Mouse (Mus musculus): ENCODE data around the gene Dpp3. TPM values are rescaled to one million over a fixed set of nuclear protein-coding genes. Genes with fewer than 3 reads are reported as not detected.

Gene Dpp3
- 59.5 TPM for polyA plus RNA-seq (2017; shearing (Covaris generic))

DNA sequence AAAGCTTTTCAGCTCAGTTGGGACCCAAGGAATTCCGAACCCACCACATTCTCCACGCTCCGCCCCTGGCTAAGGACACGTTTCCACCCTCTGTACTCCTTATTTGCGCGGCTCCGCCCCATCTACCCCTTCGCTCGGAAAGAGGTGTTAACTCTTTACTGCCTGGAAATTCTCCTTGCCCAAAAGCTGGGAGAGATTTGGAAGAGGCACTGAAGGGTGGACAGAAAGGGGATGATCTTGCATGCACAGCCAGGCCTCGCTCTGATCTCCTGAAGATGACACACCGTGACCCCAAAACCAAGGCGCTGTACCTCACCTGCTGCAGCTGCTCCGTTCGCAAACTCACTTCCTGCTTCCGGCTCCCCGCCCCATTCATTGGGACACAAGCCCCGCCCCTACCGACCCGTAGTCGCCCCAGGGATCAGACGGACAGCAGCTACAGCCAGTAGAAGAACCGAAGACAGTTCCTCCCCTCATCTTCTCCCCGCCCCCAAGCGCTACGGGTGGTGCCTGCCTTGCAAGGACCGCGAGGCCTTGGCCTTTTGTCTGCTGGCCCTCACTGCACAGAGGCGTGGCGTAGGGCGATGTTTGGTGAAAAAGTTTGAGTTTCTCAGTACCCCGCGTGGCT is at the start of gene Dpp3:
Dpp3 (minus strand) TSS at position 384 of the 628 bp plus-strand sequence.

DNA sequence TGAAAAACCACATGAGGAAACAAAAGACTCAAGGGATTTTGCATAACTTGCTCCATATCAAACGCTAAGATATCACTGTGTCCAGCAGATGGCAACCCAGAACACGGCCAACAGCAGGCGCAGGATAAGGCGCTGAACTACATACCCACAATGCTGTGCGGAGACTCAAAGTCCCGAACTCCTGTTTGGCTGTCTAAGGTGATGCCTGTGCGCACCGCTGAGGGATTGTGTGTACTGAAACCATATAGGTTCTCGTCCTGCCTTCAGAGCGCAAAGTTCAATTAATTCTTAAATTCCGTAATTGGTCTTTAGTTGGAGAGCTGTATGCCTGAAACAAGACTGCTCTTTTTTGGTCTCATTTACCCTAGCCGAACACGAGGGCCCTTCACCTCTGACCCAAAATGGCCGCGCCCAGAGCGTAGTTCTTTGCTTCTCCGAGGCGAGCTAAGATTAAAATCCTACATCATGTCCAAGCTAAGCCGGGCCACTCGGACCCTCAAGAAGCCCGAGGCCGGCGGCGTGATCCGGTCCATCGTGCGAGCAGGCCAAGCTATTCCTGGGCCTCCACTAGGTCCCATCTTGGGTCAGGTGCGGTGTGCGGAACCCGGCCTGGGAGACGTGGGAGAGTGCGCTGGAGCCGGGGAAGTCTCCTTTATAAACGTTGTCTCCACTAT is 34.0 kb upstream of the Dpp3 start, which contains the start of gene Mrpl11:
Mrpl11 (plus strand) TSS at position 220 of the 674 bp plus-strand sequence.

GRCm38 (mm10) chr19:4942551-4943252 is 14.6 kb upstream of the Dpp3 start, which contains the start of gene Peli3:
Gene Peli3, minus strand, starts transcription at chr19:4943127.

DNA sequence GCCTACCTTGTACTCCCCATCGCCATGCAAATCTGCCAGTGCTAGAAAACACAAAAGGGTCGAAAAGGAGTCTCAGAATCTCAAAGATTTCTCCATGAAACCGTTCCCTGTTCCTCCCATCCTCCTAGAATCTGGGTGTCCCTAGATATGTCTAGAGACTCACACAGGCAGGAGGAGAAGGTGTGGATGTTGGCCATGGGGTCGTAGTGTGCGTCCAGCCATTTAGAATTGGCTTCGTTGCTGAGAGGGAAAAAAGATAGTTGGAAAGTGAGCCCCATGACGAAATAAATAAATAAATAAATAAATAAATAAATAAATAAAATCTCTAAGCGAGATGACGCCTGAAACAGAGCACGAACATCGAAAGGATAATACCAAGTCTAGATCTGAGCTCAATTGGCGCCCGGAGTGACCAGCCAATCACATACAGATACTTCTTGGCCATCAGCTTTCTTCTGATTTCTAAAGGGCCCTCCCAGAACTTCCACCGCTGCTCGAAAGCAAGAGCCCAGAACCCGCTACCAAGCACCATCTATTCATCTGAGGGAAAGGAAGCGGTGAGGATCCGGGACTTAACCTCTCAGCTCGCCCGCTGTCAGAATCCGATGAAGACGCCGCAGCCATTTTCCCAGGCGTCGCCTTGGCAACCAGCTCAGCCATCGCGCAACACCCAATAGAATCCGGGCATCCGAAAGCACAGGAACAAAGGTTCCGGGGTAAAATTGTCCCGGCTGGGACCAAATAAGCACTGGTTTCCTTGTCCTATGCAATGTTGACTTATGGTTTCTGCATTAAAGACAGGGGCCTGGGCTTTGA is 21.9 kb downstream of the Dpp3 start, which contains the start of gene Bbs1:
Bbs1 (minus strand) TSS at position 650 of the 816 bp plus-strand sequence.

DNA sequence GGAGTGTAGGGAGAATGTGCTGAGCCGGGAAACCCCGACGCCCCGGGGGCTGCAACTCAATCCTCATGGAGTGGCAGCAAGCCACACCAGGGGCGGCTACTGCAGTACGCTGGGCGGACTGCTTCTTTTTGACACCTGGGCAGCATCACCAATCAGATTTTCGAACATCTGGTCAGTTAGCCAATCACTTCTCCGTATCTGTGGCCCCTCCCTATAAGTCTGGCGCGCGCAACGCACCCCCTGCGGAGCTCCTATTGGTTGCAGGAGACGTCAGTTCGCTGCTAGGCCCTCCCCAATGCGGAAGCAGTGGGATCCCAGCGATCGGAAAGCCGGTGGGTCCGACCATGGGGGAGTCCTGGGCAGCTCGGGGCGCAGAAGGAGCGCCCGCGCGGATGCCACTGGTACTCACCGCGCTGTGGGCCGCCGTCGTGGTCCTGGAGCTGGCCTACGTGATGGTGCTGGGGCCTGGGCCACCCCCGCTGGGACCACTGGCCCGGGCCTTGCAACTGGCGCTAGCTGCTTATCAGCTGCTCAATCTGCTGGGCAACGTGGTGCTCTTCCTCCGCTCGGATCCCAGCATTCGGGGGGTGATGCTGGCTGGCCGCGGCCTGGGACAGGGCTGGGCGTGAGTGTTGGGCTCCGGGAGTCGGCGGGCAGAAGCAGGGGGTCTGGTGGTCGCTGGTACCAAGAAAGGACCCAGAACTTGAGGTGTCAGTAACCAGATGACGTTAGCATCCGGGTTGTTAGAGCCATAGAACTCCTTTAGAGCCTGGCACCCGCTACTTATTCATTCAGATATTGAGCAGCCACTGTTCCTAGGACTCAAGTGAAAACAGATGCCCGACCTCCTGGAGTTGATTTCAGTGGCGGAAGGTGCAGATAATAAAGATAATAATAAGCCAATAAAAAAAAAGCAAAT is 49.4 kb downstream of the Dpp3 start, which contains the start of gene Zdhhc24:
Zdhhc24 (plus strand) TSS at position 264 of the 919 bp plus-strand sequence.

GRCm38 (mm10) chr19:4877785-4878184 is 50.3 kb downstream of the Dpp3 start, which contains the start of gene Actn3:
Gene Actn3, minus strand, starts transcription at chr19:4877909.

Other genes starting within 250 kb of the Dpp3 start
- 0.17 TPM for gene Gm960, start 229.6 kb downstream of the Dpp3 start, polyA plus RNA-seq (2017; shearing (Covaris generic))
- gene Sptbn2, start 217.1 kb downstream of the Dpp3 start, polyA plus RNA-seq (2017; shearing (Covaris generic)) = 0.34 TPM
- gene Rbm4b, start 171.8 kb downstream of the Dpp3 start, polyA plus RNA-seq (2017; shearing (Covaris generic)) = 58.9 TPM
- 44.4 TPM for gene Rbm4, start 134.4 kb downstream of the Dpp3 start, polyA plus RNA-seq (2017; shearing (Covaris generic))
- gene Gm21992, start 116.7 kb downstream of the Dpp3 start, polyA plus RNA-seq (2017; shearing (Covaris generic)) = 19.3 TPM
- gene Rbm14, start 116.7 kb downstream of the Dpp3 start, polyA plus RNA-seq (2017; shearing (Covaris generic)) = 78.0 TPM
- gene Ccs, start 89.0 kb downstream of the Dpp3 start, polyA plus RNA-seq (2017; shearing (Covaris generic)) = 30.5 TPM
- gene Ccdc87, start 88.9 kb downstream of the Dpp3 start, polyA plus RNA-seq (2017; shearing (Covaris generic)) = 0.11 TPM
- gene Ctsf, start 73.2 kb downstream of the Dpp3 start, polyA plus RNA-seq (2017; shearing (Covaris generic)) = 8.5 TPM
- not detected for gene Actn3, start 50.4 kb downstream of the Dpp3 start, polyA plus RNA-seq (2017; shearing (Covaris generic))
- 3.8 TPM for gene Zdhhc24, start 49.6 kb downstream of the Dpp3 start, polyA plus RNA-seq (2017; shearing (Covaris generic))
- 0.37 TPM for gene Bbs1, start 21.7 kb downstream of the Dpp3 start, polyA plus RNA-seq (2017; shearing (Covaris generic))
- 1.1 TPM for gene Peli3, start 14.8 kb upstream of the Dpp3 start, polyA plus RNA-seq (2017; shearing (Covaris generic))
- gene Mrpl11, start 33.9 kb upstream of the Dpp3 start, polyA plus RNA-seq (2017; shearing (Covaris generic)) = 37.5 TPM
- gene Npas4, start 62.0 kb upstream of the Dpp3 start, polyA plus RNA-seq (2017; shearing (Covaris generic)) = not detected
- gene Slc29a2, start 95.6 kb upstream of the Dpp3 start, polyA plus RNA-seq (2017; shearing (Covaris generic)) = 2.2 TPM
- 3.6 TPM for gene B4gat1, start 110.5 kb upstream of the Dpp3 start, polyA plus RNA-seq (2017; shearing (Covaris generic))
- gene AC124502.3, start 110.6 kb upstream of the Dpp3 start, polyA plus RNA-seq (2017; shearing (Covaris generic)) = 2.4 TPM
- 84.9 TPM for gene Brms1, start 113.1 kb upstream of the Dpp3 start, polyA plus RNA-seq (2017; shearing (Covaris generic))
- gene Rin1, start 122.2 kb upstream of the Dpp3 start, polyA plus RNA-seq (2017; shearing (Covaris generic)) = 0.35 TPM
- gene Cd248, start 139.8 kb upstream of the Dpp3 start, polyA plus RNA-seq (2017; shearing (Covaris generic)) = not detected
- gene Tmem151a, start 157.2 kb upstream of the Dpp3 start, polyA plus RNA-seq (2017; shearing (Covaris generic)) = 0.57 TPM
- gene Yif1a, start 160.3 kb upstream of the Dpp3 start, polyA plus RNA-seq (2017; shearing (Covaris generic)) = 28.5 TPM
- 0.87 TPM for gene Cnih2, start 170.2 kb upstream of the Dpp3 start, polyA plus RNA-seq (2017; shearing (Covaris generic))
- 151 TPM for gene Rab1b, start 178.8 kb upstream of the Dpp3 start, polyA plus RNA-seq (2017; shearing (Covaris generic))
- 2.6 TPM for gene Klc2, start 190.3 kb upstream of the Dpp3 start, polyA plus RNA-seq (2017; shearing (Covaris generic))

Data from effector memory CD4-positive, alpha-beta T cell, adult 5 months (primary cell).